Mouse (Mus musculus): ENCODE measurements around the gene Mroh2a. TPM values are rescaled to one million over a fixed set of nuclear protein-coding genes. Genes with fewer than 3 reads are reported as not detected.

The Mroh2a gene
- polyA plus RNA-seq (2015; fragmentation: Nextera tagmentation; extraction: Ambion mirVana), result 0.44 and 0.55 TPM in 2 replicates

DNA sequence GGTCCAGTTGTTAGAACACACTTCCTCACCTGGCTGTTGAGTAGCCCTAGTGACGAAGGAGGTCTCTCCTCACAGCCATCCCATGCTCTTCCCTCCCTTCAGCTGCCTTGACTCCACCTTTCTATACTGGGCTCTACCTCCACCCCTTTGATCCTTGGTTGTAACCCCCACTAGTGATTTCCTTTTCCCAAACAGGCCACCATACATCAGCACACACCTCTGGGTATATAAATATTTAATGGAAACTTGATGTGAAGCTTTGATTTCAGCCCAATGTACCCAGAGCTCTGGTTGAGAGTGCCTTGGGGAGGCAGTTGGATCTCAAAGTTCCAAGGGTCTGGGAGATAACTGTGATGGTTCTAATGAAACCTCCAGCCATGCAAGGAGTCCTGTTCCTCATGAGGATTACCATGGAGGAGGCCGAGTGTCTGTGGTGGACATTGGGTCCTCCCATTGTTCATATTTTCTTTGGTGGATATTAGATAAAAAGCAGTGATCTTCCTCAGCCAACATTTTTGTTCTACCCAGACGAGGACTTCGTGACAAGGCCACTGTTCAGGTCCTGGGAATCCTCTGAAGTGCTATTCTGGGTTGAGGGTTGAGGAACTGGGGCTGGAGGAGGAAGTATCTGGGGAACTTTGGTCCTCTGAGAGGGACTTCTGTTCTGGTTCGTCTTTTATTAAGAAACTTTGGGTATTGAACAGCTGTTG lies at the start of gene Mroh2a:
Mroh2a (plus strand) TSS at position 317 of the 710 bp plus-strand sequence.

DNA sequence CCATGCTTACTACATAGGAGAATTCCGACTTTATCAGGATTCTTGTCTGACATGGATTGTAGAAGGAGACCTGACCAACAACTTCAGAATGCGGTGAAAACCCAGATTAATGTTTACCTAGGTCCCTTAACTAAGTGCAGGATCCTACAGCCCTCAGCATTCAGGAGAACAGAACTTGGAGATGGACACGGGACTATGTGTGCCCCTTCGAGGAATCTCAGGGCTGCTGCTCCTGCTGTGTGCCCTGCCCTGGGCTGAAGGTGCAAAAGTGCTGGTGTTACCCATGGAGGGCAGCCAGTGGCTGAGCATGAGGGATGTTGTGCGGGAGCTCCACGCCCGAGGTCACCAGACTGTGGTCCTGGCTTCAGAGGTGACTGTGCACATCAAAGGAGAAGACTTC lies 26.3 kb upstream of the Mroh2a start, which contains the start of gene Ugt1a2:
Ugt1a2 (plus strand) TSS at position 146 of the 400 bp plus-strand sequence.

DNA sequence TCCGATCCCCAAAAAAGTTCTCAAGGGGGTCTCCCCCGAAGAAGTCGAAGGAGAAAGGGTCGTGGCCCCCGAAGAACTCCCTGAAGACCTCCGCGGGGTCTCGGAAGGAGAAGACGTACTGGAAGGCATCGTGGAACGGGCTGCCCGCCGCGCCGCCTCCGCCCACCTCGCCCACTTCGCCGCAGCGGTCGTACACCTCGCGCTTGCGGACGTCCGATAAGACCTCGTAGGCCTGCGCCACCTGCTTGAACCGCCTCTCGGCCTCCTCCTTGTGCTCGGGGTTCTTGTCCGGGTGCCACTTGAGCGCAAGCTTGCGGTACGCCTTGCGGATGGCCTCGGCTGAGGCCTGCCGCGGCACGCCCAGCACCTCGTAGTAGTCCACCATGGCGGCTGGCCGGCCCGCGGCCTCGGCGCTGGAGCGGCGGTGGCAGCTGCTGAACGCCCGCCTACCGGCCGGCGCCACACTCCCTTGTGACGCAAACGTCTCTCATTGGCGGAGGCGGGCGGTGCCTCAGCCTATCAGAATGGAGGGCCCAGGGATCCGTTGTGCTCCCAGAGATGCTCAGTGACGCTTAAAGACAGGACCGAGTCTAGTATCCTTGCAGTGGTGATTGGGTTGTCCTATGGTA lies 21.4 kb upstream of the Mroh2a start, which contains the start of gene Dnajb3:
Dnajb3 (minus strand) TSS at position 489 of the 629 bp plus-strand sequence.

DNA sequence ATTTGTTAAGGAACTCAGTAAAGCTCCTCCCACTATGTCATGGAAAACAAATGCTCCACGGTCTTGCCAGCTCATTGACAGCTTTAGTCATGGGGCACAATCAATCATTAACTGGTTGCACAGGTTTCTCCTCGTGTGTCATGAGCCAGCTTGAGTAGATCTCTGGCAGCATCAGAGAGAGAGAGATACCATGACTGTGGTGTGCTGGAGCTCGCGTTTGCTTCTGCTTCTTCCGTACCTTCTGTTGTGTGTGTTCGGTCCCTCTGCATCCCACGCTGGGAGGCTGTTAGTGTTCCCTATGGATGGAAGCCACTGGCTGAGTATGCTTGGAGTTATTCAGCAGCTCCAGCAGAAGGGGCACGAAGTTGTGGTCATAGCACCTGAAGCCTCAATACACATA lies 15.0 kb upstream of the Mroh2a start, which contains the start of gene Ugt1a1:
Ugt1a1 (plus strand) TSS at position 148 of the 400 bp plus-strand sequence.

DNA sequence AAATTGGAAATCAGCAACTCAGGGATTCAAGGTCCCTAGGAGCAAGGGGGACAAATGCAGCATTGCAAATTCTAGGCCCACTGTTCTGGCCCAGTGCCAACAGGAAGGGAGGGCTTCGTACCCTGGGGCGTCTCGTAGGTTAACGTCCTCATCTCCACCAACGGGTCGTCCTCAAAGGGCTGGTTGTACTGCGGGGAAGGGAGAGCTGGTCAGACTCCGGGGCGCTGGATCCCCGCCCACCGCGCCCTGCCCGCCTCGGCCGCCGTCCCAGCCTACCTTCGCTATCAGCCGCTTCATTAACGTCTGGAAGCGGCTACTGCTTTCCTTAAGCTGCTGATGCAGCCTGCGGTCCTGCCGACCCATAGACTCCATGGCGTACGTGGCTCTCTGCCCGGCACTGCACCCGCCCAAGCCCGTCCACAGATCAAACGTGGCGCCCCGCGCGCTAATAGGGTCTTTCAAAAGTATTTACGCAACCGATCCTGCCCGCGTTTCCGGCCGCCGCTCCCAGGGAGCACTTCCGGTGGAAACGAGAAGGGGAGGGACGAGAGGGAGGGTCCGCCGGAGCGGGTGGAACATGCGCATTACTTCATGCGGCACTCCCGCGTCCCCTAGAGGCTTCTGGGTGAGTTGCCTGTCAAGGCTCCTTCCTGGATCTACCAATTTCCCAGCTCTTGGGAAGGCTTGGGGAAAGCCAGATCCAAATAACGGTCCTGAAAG lies 50.5 kb downstream of the Mroh2a start, which contains the start of the genes Hjurp and Trpm8:
Hjurp (minus strand) TSS at position 536 of the 720 bp plus-strand sequence.
Trpm8 (plus strand) TSS at position 564 of the 720 bp plus-strand sequence.

Other genes starting within 250 kb of the Mroh2a start
- 12.0 and 21.3 TPM in 2 replicates for gene Usp40, start 218.4 kb upstream of the Mroh2a start, polyA plus RNA-seq (2015; fragmentation: Nextera tagmentation; extraction: Ambion mirVana)
- gene Ugt1a10, start 171.6 kb upstream of the Mroh2a start, polyA plus RNA-seq (2015; fragmentation: Nextera tagmentation; extraction: Ambion mirVana), result not detected in 2 replicates
- 0.55 TPM in 1 of 2 replicates, not detected in the other for gene Ugt1a9, start 156.2 kb upstream of the Mroh2a start, polyA plus RNA-seq (2015; fragmentation: Nextera tagmentation; extraction: Ambion mirVana)
- not detected in 2 replicates for gene Ugt1a8, start 139.2 kb upstream of the Mroh2a start, polyA plus RNA-seq (2015; fragmentation: Nextera tagmentation; extraction: Ambion mirVana)
- 5.8 and 6.3 TPM in 2 replicates for gene Ugt1a7c, start 131.9 kb upstream of the Mroh2a start, polyA plus RNA-seq (2015; fragmentation: Nextera tagmentation; extraction: Ambion mirVana)
- gene Ugt1a6b, start 123.7 kb upstream of the Mroh2a start, polyA plus RNA-seq (2015; fragmentation: Nextera tagmentation; extraction: Ambion mirVana), result 0.84 and 1.2 TPM in 2 replicates
- gene Ugt1a6a, start 92.2 kb upstream of the Mroh2a start, polyA plus RNA-seq (2015; fragmentation: Nextera tagmentation; extraction: Ambion mirVana), result 6.8 and 7.1 TPM in 2 replicates
- 0.06 TPM in 1 of 2 replicates, not detected in the other for gene Ugt1a5, start 61.0 kb upstream of the Mroh2a start, polyA plus RNA-seq (2015; fragmentation: Nextera tagmentation; extraction: Ambion mirVana)
- gene Ugt1a2, start 26.4 kb upstream of the Mroh2a start, polyA plus RNA-seq (2015; fragmentation: Nextera tagmentation; extraction: Ambion mirVana), result 0.38 and 0.66 TPM in 2 replicates
- gene Dnajb3, start 21.2 kb upstream of the Mroh2a start, polyA plus RNA-seq (2015; fragmentation: Nextera tagmentation; extraction: Ambion mirVana), result 7.8 TPM in 2 replicates
- gene Ugt1a1, start 15.0 kb upstream of the Mroh2a start, polyA plus RNA-seq (2015; fragmentation: Nextera tagmentation; extraction: Ambion mirVana), result 8.8 and 15.0 TPM in 2 replicates
- 24.5 and 37.8 TPM in 2 replicates for gene Hjurp, start 50.6 kb downstream of the Mroh2a start, polyA plus RNA-seq (2015; fragmentation: Nextera tagmentation; extraction: Ambion mirVana)
- gene Trpm8, start 50.7 kb downstream of the Mroh2a start, polyA plus RNA-seq (2015; fragmentation: Nextera tagmentation; extraction: Ambion mirVana), result not detected in 2 replicates
- 19.0 and 26.4 TPM in 2 replicates for gene Spp2, start 180.0 kb downstream of the Mroh2a start, polyA plus RNA-seq (2015; fragmentation: Nextera tagmentation; extraction: Ambion mirVana)

All from adrenal gland, postnatal 0 days (tissue).